Mouse (Mus musculus): ENCODE data around the gene Plekhh2.

The Plekhh2 gene

DNA sequence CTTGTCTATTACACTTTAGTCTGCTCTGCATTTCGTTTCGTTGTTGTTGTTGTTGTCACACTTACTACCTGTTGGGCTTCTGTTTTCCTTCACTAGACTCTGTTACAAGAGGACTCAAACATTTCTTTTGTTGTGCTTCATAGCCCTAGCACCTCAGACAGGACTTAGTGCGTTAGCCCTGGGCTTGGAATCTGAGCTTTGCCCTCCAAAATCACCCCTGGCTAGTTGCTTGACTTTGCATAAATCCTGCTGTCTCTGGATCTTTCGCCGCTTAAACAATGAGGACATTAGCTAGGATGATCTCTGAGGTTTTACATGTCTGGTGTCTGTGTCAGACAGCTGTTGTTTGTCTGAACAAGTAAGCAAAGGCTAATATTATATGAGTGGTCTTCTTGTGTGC is 62.2 kb downstream of the Plekhh2 start:
- no peak for DNase-seq (ENCODE audit: low read depth)

DNA sequence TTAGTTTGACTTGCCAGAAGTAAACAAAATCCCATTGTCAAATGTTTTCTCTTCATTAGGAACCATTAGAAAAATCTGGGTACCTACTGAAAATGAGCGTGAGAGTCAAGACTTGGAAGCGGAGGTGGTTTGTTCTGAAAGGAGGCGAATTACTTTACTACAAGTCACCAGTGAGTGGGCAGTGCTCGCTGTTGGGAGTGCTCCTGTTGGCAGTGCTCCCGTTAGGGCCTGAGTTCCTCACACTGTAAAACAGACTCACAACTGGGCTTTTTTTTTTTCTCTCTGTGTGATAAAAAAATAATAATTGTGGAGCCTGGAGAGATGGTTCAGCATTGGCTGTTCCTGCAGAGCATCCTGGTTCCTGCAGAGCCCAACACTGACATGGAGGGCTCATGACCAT is 63.4 kb downstream of the Plekhh2 start:
- DNase-seq (ENCODE audit: low read depth): no peak

DNA sequence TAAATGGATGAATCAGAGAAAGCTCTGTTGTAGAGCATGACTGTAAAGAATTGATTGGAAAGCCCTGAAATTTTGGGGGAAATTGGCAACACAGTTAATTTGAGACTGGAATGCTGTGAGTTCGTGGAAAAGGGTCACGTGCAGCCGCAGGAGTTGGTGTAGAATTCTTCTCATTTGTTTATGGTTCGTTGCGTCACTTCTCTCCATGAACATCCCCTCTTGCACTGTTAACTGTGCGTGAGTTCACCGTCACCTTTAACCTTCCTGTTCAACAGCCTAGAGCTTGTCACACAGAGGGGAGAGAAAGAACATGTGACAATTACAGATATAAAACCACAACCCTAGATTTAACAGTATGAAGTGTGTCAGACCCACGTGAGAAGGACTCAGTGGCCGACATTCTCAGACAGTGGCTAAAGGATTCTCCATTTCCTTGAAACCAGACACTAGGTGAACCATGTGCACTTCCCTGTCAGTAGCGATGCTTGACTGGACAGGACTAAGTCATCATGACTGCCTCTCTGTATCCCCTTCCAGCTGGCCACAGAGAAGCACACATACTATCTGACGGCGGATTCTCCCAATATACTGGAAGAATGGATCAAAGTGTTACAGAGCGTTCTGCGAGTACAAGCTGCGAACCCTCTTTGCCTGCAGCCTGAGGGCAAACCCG is 65.1 kb downstream of the Plekhh2 start:
- DNase-seq (ENCODE audit: low read depth): no peak

DNA sequence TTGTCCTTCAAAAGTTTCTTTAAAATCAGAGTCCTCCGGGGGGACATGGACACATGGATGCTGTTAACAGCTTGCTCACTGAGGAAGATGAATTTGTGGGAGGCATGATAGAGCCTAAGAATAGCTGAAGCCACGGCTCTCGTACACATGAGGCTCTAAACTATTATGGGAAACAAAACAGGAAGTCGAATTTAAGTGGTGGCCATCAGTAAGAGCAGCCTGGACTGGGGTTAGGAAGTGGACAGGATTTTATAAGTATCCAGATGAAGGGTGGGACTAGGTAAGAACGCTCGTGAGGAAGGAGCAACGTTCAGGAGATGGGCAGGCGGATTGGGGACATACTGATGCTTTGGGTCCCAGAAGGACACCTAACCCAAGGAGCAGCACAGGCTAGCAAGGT is 67.6 kb downstream of the Plekhh2 start:
- no peak for DNase-seq (ENCODE audit: low read depth)

DNA sequence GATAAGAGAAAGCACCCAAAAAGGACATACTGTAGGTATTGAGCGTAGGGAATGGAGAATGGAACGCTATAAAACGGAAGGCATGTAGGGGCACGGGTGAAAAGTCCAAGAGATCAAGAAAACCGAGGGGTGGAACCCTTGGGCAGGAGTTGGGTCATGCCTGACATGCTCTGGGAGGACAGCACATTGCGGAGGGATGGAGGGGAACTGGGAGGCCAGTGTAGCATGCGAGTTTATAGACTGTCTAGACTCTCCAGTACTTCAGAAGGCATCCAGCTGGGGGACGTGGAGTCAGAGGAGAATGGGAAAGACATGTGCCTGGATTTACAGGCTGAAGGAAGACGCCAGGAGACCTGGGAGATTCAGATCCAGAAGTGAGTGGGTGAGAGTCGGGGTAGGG is 68.1 kb downstream of the Plekhh2 start:
- DNase-seq (ENCODE audit: low read depth): no peak

DNA sequence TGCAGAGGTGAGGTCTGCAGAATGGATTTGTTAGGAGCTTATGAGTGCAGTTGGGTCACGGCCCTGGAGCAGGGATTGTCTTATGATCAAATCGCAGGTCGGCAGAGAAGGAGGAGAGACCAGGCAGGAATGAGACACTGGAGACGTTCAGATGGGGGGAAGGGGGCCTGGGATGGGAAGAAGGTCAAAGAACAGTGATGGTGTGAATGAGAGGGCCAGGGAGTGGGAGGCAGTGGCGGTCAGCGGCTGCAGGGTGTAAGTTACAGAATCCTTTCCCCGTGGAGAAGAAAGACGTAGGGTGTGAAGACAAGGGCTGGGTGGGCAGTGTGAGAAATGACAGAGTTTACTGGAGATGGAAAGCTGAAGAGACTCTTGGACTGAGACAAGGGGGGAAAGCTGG is 69.1 kb downstream of the Plekhh2 start:
- DNase-seq (ENCODE audit: low read depth): no peak

DNA sequence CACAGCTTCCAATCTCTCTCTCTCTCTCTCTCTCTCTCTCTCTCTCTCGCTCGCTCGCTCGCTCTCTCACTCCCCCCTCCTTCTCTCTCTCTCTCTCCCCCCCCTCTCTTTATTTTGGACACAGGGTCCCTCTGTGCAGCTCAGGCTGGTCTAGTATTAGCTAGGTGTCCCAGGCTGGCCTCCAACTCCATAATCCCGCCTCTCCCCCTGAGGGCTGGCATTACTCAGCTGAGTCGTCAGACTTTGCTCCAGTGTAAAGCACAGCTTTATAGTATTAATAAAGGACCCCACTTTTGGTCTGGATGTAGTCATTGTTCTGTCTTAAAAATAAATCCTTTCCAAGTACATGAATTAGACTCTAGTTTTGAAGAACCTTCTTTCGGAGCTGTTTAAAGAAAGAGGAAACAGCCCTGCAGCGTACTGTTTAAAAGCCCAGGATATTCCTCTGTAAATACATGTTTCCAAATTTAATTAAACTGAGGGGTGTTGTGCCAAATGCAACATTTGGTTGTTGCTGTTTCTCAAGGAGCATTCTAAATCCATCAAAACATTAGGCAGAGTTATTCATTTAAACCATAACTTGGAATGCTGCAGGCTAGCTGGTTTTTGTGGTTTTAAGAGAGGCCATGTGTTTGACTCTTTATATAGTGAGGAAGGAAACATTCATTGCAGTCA is 70.2 kb downstream of the Plekhh2 start:
- no peak for DNase-seq (ENCODE audit: low read depth)

DNA sequence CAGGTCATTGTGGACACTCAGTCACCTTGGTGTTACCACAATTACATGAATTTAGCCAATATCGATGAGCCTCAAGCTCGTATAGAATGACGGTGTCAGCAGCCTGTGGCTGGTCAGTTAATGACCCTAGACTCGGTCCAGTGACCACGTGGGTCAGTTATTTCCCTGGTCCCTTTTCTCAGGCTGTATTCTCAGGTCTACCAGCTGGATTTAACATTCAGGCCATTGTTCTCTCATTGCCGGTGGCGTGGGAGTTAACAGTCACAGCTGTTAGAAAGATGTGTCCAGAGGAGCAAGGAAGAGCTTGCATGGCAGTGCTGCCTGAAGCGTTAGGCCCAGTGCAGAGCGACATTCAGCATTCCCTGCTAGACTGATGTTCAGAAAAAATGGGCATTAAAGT is 72.4 kb downstream of the Plekhh2 start:
- DNase-seq (ENCODE audit: low read depth): no peak

DNA sequence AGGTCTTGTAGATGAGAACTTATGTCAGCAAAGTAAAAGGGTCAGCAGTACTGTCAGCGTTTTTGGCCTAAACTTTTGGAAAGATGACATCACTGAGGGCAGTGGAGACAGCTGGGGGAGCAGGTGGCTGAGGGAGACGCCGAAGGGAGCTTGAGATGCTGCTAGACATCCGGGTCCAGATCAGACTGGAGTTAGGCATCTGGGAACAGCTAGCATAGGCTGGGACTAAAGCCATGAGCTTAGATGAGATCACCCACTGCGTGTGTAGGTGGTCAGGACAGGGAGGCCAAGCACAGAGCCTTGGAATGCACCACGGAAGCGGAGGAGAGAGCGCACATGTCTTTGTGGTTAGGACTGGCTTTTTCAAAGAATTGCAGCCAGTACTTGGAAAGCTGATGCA is 73.4 kb downstream of the Plekhh2 start:
- no peak for DNase-seq (ENCODE audit: low read depth)

DNA sequence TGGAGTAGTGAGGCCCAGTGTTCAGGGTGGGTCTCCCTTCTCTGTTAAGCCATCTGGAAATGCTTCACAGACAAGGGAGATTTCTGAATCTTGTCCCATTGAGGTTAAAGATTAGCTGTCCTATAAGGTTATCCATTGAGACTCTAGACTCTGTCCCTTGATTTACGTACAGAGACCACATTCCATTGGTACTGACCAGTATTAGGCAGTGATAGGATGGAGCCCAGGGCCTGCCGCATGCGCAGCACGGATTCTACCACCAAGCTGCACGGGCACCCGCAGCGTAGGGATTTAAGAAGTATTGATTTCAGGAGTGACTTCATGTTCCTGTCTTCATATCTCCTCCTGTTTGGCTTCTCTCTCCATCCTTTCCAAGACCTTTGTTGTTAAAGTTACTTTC is 78.4 kb downstream of the Plekhh2 start:
- no peak for DNase-seq (ENCODE audit: low read depth)

DNA sequence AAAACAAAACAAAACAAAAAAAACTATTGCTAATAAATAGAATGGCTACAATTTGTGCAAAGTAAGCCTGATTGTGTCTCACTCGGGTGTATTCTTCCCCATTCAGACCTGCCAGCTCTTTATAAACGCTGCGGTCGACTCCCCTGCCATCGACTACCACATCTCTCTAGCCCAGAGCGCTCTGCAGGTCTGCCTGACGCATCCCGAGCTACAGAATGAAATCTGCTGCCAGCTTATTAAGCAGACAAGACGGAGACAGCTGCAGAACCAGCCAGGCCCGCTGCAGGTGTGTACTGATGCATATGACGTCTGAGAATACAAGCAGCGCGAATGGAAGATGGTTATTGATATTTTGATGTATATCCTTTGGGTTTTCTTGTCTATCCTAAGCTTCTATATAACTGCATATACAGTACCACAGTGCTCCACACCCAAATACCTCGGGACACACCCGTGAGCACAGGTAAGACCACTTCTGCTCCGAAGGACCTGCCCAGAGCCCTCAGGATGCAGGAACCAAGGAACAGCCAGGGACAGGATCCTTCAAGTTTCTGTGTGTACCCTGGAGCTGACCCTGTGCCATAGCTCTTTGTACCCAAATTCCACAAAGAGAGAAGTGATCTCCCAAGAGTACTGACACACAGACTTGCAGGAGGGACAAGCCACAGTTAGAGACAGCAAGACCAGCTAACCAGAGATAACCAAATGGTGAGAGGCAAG is 79.9 kb downstream of the Plekhh2 start:
- DNase-seq (ENCODE audit: low read depth): no peak

DNA sequence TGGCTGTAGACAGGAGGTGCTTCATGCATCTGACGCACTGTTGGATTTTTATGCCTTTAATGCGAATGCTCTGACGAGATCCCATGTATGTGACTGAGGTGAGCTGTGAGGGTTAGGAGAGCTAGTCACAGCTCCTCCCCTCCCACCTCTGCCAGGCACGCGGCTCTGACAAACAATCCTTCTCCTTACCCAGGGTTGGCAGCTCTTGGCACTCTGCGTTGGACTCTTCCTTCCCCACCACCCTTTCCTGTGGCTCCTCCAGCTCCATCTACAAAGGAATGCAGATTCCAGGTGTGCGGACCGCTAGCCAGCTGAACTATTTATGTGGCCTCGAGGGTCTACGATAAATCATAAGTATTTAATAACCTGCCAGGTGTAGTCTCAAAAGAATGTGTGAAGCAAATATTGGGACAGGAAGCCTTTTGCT is 84.3 kb downstream of the Plekhh2 start:
- DNase-seq (ENCODE audit: low read depth): no peak

DNA sequence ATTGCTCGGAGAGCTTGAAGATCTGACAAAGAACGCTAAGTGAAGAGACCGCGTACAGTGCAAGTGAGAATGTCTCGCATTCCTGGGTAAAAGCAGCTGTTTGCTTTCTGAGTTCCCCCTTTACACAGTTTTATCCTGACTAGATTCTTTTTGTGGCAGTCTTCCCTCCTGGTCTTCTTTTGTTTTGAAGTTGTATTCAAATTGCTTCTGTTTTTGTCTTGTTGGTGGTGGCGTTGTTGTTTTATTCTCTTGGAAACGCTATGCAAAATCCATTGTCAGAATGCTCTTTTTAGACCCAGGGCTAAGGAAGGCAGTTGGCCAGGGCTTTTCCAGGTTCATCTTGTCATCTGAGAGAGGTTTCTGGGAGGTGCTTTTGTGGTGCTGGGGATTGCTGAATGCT is 84.8 kb downstream of the Plekhh2 start:
- DNase-seq (ENCODE audit: low read depth): no peak

DNA sequence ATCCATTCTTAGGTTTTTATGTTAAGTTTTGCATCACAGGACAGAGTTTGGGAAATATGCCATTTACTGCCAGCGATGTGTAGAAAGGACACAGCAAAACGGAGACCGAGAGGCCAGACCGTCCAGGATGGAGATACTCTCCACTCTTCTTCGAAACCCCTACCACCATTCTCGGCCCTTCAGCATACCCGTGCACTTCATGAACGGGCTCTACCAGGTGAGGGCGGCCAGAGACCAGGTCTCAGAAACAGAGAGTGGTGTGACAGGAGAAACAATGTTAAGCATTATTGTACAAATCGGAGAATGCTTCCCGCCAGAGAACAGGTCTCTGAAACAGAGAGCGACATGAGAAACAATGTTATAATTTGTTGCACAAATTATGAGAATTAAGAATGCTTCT is 86.2 kb downstream of the Plekhh2 start:
- no peak for DNase-seq (ENCODE audit: low read depth)

DNA sequence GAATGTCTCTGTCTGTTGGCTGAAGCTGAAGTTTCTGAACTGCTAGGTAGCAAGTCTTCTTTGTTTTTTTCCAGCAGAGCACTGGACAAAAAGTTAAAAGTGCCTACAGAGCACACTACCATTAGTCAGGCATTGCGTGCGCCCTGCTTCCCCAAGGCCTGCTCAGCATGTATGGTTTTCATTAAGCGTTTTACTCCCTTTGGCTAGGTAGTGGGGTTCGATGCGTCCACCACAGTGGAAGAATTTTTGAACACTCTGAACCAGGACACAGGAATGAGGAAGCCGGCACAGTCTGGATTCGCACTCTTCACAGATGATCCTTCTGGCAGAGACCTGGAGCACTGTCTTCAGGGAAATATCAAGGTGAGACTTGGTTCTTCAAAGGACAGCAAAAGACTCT is 87.2 kb downstream of the Plekhh2 start:
- no peak for DNase-seq (ENCODE audit: low read depth)

DNA sequence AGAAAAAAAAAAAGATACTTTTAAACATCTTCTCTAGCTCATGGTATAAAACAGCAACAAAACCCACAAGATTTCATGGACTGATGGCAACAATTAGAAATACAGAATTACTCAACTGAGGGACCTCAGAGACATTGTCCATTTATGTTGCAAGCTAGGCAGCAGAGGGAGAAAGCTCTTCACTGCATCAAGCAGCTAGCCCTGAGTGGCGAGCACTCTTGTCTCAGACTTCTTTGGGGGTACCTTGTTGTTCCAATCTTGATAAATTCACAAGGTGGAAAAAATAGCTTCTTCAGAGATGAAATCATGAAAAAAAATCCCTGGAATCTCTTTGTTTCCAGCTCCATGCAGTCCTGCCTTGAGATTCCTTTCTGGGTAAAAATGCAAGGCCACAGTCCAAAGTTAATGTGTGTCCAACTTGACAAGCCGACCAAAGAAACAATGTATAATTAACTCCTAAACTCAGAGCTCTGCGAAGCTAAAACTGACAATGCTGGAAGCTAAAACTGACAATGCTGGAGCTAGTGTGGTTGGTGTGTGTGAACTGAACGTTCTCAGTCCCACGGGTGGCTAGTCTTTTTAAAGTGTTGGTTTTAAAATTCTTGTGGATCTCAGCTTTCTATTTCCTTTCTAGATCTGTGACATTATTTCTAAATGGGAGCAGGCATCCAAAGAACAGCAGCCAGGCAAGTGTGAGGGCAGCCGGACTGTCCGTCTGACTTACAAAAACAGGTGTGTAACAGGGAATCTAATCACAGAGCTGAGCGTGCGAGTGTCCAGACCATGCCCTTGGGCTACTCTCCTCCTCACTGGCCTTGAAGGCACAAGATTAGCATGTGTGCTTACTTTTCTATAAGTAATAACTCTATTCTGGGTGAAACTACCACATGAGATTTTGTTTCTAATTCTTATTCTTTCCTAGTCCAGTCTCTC is 88.6 kb downstream of the Plekhh2 start:
- DNase-seq (ENCODE audit: low read depth): no peak

DNA sequence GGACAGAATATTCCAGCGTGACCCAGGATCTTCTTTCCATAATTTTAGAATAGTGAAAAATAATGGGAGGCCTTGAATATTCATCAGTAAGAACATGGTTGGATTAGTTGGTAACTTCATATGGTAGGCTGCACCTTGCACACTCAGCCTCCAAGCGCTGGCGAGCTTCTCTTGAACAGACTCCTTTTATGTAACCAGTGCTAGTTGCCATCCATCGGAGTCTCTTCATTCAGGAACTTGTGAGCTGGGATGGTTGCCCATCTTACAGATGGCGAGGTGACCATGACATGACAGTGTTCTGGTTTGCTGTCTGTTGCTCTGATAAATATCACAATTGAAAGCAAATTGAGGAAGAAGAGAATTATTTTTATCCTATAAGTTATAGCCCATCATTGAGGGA is 90.1 kb downstream of the Plekhh2 start:
- DNase-seq (ENCODE audit: low read depth): no peak

DNA sequence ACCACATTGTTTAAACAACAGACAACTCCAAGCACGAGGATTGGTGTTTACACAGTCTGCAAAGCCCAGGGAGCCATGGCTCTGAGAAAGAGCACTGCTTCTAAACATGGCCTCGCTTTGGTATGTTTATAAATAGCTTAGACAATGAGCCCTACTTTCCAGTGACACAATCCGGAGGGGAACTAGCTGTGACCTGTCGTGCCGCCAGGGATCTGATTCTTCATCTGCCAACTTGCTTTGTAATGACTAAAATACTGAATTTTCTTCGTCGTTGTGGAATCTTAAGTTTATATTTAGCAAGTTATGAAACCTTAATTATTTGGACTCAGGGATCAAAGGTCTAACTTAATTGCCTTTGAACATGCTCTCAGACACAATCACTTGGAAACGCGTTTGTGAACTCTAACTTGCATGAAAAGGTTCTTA is 91.5 kb downstream of the Plekhh2 start:
- DNase-seq (ENCODE audit: low read depth): no peak

DNA sequence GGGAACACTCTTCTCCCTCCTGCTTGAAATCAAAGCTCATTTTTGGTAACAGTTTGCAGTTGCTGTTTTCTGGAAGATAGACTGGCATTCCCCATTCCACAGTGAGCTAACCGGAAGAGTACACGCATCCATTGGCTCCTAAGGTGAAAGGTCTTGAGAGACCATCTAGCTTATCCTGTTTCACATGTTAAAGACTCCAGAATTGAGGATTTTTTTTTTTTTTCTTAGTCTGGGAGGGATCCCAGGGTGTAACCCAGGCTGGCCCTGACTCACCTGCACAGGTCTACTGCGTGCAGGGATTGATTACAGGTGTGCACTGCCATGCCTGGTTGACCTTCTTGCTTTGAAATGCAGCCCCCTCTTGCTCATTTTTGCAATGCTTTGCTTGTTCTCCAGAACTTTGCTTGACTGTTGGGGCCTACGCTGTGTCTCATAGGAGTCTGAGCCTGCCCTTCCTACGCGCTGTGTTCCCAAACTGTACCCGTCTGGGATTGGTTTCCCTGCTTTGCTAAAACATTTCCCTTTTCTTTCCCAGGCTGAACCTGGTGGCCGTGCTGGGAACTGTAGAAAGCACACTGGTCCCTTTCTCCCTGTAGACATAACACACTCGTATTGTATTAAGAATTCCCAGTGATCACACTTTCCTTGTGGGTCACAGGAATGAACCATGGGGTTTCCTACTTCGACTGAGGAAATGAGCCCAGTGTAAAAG is 92.2 kb downstream of the Plekhh2 start:
- DNase-seq (ENCODE audit: low read depth): no peak

DNA sequence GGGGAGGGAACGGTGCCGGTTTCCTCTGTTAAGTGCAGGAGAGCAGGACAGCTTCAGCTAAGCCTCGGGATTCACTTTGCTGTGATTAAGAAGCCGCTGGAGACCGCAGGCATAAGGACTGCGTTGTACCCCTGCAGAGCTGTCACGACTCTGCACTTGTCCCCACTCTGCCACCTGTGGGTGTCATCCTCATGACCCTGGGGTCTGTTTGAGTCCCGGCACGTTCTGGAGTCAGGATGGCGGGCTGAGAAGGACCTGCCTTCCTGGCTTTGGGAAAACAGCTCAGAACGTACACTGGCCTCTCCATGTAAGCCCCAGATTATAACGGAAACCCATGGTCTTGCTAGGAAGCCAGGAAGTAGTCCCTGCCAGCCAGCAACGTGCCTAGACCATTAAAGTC is 95.3 kb downstream of the Plekhh2 start:
- DNase-seq (ENCODE audit: low read depth): no peak

DNA sequence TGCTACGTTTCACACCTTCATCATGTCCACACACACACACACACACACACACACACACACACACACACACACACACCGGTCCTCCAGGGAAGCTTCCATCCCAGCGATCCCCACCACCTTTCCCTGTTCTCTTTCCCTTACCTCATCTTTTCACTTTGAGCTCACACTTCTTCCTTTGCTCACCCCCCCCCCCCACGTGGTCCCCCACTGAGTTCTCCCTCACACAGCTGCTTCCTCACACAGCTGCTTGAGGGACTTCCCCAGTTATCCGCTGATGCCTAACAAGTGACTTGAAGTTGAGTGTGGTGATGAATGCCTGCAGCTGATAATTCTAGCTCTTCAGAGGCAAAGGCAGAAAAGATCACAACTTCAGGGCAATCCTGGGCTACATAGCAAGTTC is 95.9 kb downstream of the Plekhh2 start:
- DNase-seq (ENCODE audit: low read depth): no peak

DNA sequence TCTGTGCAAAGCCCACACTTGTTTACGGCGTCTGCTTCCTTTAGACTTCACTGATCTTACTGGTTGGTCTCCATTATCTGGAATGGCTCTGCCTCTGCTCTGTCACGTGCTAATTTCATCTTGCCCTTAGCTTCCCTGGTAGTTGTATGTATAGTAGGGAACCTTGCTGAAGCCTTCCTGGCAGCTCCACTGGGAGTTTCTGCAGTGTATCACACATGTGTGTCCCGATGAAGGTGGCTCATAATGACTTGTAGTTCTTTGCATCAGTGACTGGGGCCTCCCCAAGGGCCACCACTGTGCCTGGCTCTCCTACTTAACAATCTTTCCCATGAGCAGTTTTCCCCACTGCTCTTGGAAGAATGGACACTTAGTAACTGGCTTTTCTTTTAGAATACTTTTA is 96.9 kb downstream of the Plekhh2 start:
- no peak for DNase-seq (ENCODE audit: low read depth)

Data from c-Kit-positive CD71-positive TER-119-negative erythroid progenitor cells, embryonic 14.5 days (primary cell).